Mouse (Mus musculus) myocyte (in vitro differentiated cells): ENCODE results near the gene Arhgap9. TPM values are rescaled to one million over a fixed set of nuclear protein-coding genes. Genes with fewer than 3 reads are reported as not detected.

Experiments
- H3K27me3 ChIP-seq: one replicate; pipeline ENCODE4 v1.6.1; 2011; ENCODE audit not compliant: control insufficient read depth, insufficient read depth, insufficient read length
- H3K36me3 ChIP-seq: one replicate; pipeline ENCODE4 v1.6.1; 2011; ENCODE audit not compliant: control insufficient read depth, insufficient read depth
- H3K4me2 ChIP-seq: one replicate; pipeline ENCODE4 v1.6.1; 2011; ENCODE audit warnings: low read depth, control low read depth
- H3K4me3 ChIP-seq: one replicate; pipeline ENCODE4 v1.5.1; 2011; ENCODE audit warnings: mild to moderate bottlenecking, control low read depth, moderate library complexity
- H3K79me2 ChIP-seq: one replicate; pipeline ENCODE4 v1.6.1; 2011; ENCODE audit not compliant: control insufficient read depth, insufficient read depth
- H3ac ChIP-seq: one replicate; pipeline ENCODE4 v1.6.1; 2011; ENCODE audit not compliant: control insufficient read depth, insufficient read length
- CEBPB ChIP-seq: IDR thresholded peaks from 2 replicates; pipeline ENCODE4 v1.6.1; 2011; ENCODE audit warnings: mild to moderate bottlenecking, moderate library complexity; ENCODE audit not compliant: poor library complexity, insufficient read depth, severe bottlenecking
- E2F4 ChIP-seq: IDR thresholded peaks from one replicate; pipeline ENCODE4 v1.6.1; 2011; ENCODE audit warnings: mild to moderate bottlenecking, control low read depth, moderate library complexity; ENCODE audit not compliant: insufficient read depth
- MAX ChIP-seq: IDR thresholded peaks from one replicate; pipeline ENCODE4 v1.6.1; 2011; ENCODE audit warnings: low read depth, mild to moderate bottlenecking, control low read depth
- MYOD1 ChIP-seq, 3 experiments: IDR thresholded peaks; one replicate each; pipeline ENCODE4 v1.6.1; 2011; ENCODE audit warnings: control low read depth in 2 of 3, low read depth in 2 of 3, mild to moderate bottlenecking in 2 of 3, moderate library complexity in 1 of 3; ENCODE audit not compliant: insufficient read length in 2 of 3, control insufficient read depth in 1 of 3
- MYOG ChIP-seq, 3 experiments: IDR thresholded peaks; one replicate each; pipeline ENCODE4 v1.6.1; 2011; ENCODE audit warnings: control low read depth in 2 of 3, low read depth in 2 of 3, mild to moderate bottlenecking in 2 of 3; ENCODE audit not compliant: insufficient read length in 2 of 3, control insufficient read depth in 1 of 3, insufficient read depth in 1 of 3
- POLR2A ChIP-seq: IDR thresholded peaks from one replicate; pipeline ENCODE4 v1.6.1; 2011; ENCODE audit warnings: low read depth, mild to moderate bottlenecking, control low read depth, moderate library complexity; ENCODE audit not compliant: insufficient read length
- POLR2AphosphoS2 ChIP-seq: IDR thresholded peaks from one replicate; pipeline ENCODE4 v1.6.1; 2011; ENCODE audit warnings: low read depth, control low read depth; ENCODE audit not compliant: insufficient read length
- REST ChIP-seq: IDR thresholded peaks from one replicate; pipeline ENCODE4 v1.6.1; 2011; ENCODE audit warnings: mild to moderate bottlenecking, control low read depth, moderate library complexity; ENCODE audit not compliant: insufficient read depth, insufficient read length
- SRF ChIP-seq: IDR thresholded peaks from one replicate; pipeline ENCODE4 v1.6.1; 2011; ENCODE audit warnings: low read depth; ENCODE audit not compliant: control insufficient read depth, insufficient read length
- TCF12 ChIP-seq: IDR thresholded peaks from one replicate; pipeline ENCODE4 v1.6.1; 2011; ENCODE audit warnings: mild to moderate bottlenecking, control low read depth; ENCODE audit not compliant: poor library complexity, insufficient read depth, severe bottlenecking
- TCF3 ChIP-seq: IDR thresholded peaks from one replicate; pipeline ENCODE4 v1.6.1; 2011; ENCODE audit warnings: low read depth, control low read depth; ENCODE audit not compliant: insufficient read length
- USF1 ChIP-seq: IDR thresholded peaks from one replicate; pipeline ENCODE4 v1.6.1; 2011; ENCODE audit warnings: low read depth, mild to moderate bottlenecking, control low read depth, moderate library complexity
- polyA plus RNA-seq: library from polyadenylated mRNA; unstranded; fragments of >200 nt; fragmentation: generic; extraction: Trizol; gene quantifications from one replicate; pipeline ENCODE4 v1.2.1, GENCODE M21; 2012; ENCODE audit warnings: missing spikeins

Arhgap9 gene
- polyA plus RNA-seq, 1 experiment: 0.77 TPM

GRCm38 (mm10) chr10:127335271-127335670 lies 13.5 kb downstream of the Arhgap9 start:
- Histone ChIP-seq H3K79me2 (no peaks in the 10 kb centered on the region), H3ac (no peak overlapping the region), H3K4me3 (no peak overlapping the region), H3K27me3 (no peaks in the 10 kb centered on the region), H3K4me2 (no peak overlapping the region), H3K36me3 (no peaks in the 10 kb centered on the region)
- TF ChIP-seq REST (no peak), CEBPB (no peak), POLR2A (no peak), USF1 (peak; percentile 50), MYOG (IDR thresholded peaks at IDR 0.05; ENCODE audit: control insufficient read depth in 1 of 3, insufficient read depth in 1 of 3, insufficient read length in 2 of 3, low read depth in 2 of 3) (no peak), POLR2AphosphoS2 (no peak), MAX (no peak), MYOD1 (IDR thresholded peaks at IDR 0.05; ENCODE audit: control insufficient read depth in 1 of 3, insufficient read length in 2 of 3, low read depth in 2 of 3) (no peak)

- Histone ChIP-seq H3K4me2 (no peak overlapping the region), H3ac (no peak overlapping the region), H3K27me3 (no peaks in the 10 kb centered on the region), H3K4me3 (no peak overlapping the region), H3K36me3 (no peaks in the 10 kb centered on the region), H3K79me2 (no peaks in the 10 kb centered on the region)
- no peak for TF ChIP-seq CEBPB
Measured at GRCm38 (mm10) chr10:127336952-127337351, 15.2 kb downstream of the Arhgap9 start.

GRCm38 (mm10) chr10:127337536-127338099 lies 15.9 kb downstream of the Arhgap9 start:
- no peak overlapping the region for H3K4me3 ChIP-seq
- no peaks in the 10 kb centered on the region for H3K27me3 ChIP-seq
- H3K36me3 ChIP-seq: no peaks in the 10 kb centered on the region
- H3ac ChIP-seq: no peak overlapping the region
- H3K4me2 ChIP-seq: no peak overlapping the region
- H3K79me2 ChIP-seq: no peaks in the 10 kb centered on the region
- no peak for TF ChIP-seq REST

GRCm38 (mm10) chr10:127338930-127339682 lies 17.3 kb downstream of the Arhgap9 start:
- Histone ChIP-seq H3K4me2 (peak overlapping the region; percentile 100), H3K27me3 (no peaks in the 10 kb centered on the region), H3K79me2 (no peaks in the 10 kb centered on the region), H3K36me3 (no peaks in the 10 kb centered on the region), H3ac (no peak overlapping the region), H3K4me3 (peak overlapping the region; percentile 37)
- no peak for TF ChIP-seq TCF3
- TF ChIP-seq POLR2AphosphoS2: no peak
- TF ChIP-seq MAX: no peak
- TF ChIP-seq POLR2A: no peak
- peak in 1 of 3 experiments; percentile 6 for TF ChIP-seq MYOG (IDR thresholded peaks at IDR 0.05; ENCODE audit: control insufficient read depth in 1 of 3, insufficient read depth in 1 of 3, insufficient read length in 2 of 3, low read depth in 2 of 3)
- TF ChIP-seq TCF12: no peak
- no peak for TF ChIP-seq E2F4
- no peak for TF ChIP-seq SRF
- peak in 1 of 3 experiments; percentile 36 for TF ChIP-seq MYOD1 (IDR thresholded peaks at IDR 0.05; ENCODE audit: control insufficient read depth in 1 of 3, insufficient read length in 2 of 3, low read depth in 2 of 3)
- no peak for TF ChIP-seq CEBPB
- no peak for TF ChIP-seq REST
- no peak for TF ChIP-seq USF1

- no peak for TF ChIP-seq SRF
- no peak for TF ChIP-seq MYOD1 (IDR thresholded peaks at IDR 0.05; ENCODE audit: control insufficient read depth in 1 of 3, insufficient read length in 2 of 3, low read depth in 2 of 3)
- no peak for TF ChIP-seq MYOG (IDR thresholded peaks at IDR 0.05; ENCODE audit: control insufficient read depth in 1 of 3, insufficient read depth in 1 of 3, insufficient read length in 2 of 3, low read depth in 2 of 3)
- no peak for TF ChIP-seq REST
- TF ChIP-seq TCF3: no peak
- no peak for TF ChIP-seq E2F4
- TF ChIP-seq USF1: no peak
Measured at GRCm38 (mm10) chr10:127339683-127340576, 18.2 kb downstream of the Arhgap9 start.

More at GRCm38 (mm10) chr10:127339683-127340576, 18.2 kb downstream of the Arhgap9 start:
- Histone ChIP-seq H3K79me2 (no peaks in the 10 kb centered on the region), H3K27me3 (no peaks in the 10 kb centered on the region), H3K36me3 (no peaks in the 10 kb centered on the region), H3K4me2 (peak overlapping the region; percentile 100), H3ac (no peak overlapping the region), H3K4me3 (peak overlapping the region; percentile 37)
